Comparison of ENCODE assay signal across 12 mouse cellular contexts in the genomic region with DNA sequence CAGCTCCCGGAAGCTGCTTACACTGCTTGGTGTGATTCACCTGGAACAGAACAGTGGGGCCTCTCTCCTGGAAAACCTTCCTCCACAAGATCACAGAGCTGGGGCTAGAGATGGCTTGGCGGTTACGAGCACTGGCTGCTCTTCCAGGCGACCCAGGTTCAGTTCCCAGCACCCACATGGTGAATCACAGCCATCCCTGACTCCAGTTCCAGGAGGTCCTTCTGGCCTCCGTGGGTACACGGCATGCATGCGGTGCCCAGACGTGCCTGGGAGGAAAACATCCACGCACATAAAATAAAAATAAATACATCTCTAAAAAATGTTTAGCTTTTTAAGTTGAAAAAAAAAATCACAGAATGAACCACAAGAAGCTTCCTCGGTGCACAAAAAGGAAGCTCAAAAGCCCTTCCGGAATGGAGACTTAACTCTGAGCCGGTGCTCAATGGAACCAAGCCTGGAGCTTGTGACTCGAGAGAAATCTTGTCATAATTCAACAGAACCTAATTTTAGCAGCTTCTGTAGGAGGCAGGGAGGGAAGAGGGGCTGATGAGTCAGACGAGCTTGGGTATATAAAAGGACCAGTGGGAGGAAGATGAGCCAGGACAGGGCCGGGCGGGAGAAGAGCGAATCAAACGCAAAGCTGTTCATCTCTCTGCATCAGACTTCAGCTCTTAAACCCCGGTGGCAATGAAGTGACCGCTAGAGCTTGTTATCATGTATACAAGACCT. TPM values are rescaled to one million over a fixed set of nuclear protein-coding genes. Genes with fewer than 3 reads are reported as not detected.
DNase-seq lines count a peak whose midpoint lies in the region; ATAC-seq and TF ChIP-seq lines count a peak whose summit lies in the region.
"Had no signal": no experiment of that assay in that cellular context is flagged by ENCODE, and none has a peak within 500 bp of the region (broad histone marks: within the 10 kb centered on the region; RNA-seq: fewer than 3 reads in every experiment).

No protein-coding gene starts in this region.

- no peaks in the 10 kb centered on the region for H3K27me3 ChIP-seq in lung, postnatal 0 days (replicated peaks; ENCODE audit: insufficient read depth, low read length)
- H3K27me3 ChIP-seq in intestine, embryonic 16.5 days (replicated peaks; ENCODE audit: control insufficient read depth, insufficient read depth, low read length) = no peaks in the 10 kb centered on the region
- H3K27me3 ChIP-seq: hindbrain, embryonic 12.5 days had no signal

- no peak overlapping the region for H3K4me2 ChIP-seq in lung, postnatal 0 days (replicated peaks; ENCODE audit: low read depth, low read length)
- H3K4me2 ChIP-seq in intestine, embryonic 16.5 days (ENCODE audit: low read depth, low read length) = no peak overlapping the region
- H3K4me2 ChIP-seq: hindbrain, embryonic 12.5 days had no signal

- no peak for DNase-seq in lung, postnatal 0 days (ENCODE audit: low spot score)
- no peak for DNase-seq in lung, adult 18-20 months
- DNase-seq in frontal cortex, adult 2 months (ENCODE audit: extremely low spot score in 1 of 2, low spot score in 1 of 2) = peak; percentile 88 to 90
- peak; percentile 71 to 82 for DNase-seq in left cerebral cortex, adult 18-20 months (ENCODE audit: low spot score in 2 of 2)
- DNase-seq in telencephalon, adult 2 months (ENCODE audit: low read depth, low spot score) = peak; percentile 97
- DNase-seq in kidney, postnatal 10 days = no peak
- DNase-seq: lung, postnatal 4 days had no signal

- no peak for TF ChIP-seq CTCF in lung, postnatal 0 days (IDR thresholded peaks at IDR 0.05)

- no peak overlapping the region for H3K27ac ChIP-seq in lung, postnatal 0 days (ENCODE audit: low read length)
- H3K27ac ChIP-seq in intestine, embryonic 16.5 days (ENCODE audit: low read length) = no peak overlapping the region
- H3K27ac ChIP-seq: hindbrain, embryonic 12.5 days had no signal

- H3K9me3 ChIP-seq in lung, postnatal 0 days (ENCODE audit: low read length) = no peaks in the 10 kb centered on the region
- H3K9me3 ChIP-seq in intestine, embryonic 16.5 days (ENCODE audit: control insufficient read depth, low read length) = no peaks in the 10 kb centered on the region
- H3K9me3 ChIP-seq: G1E; hindbrain, embryonic 12.5 days had no signal

- H3K4me1 ChIP-seq in lung, postnatal 0 days (ENCODE audit: insufficient read depth, low read depth, low read length) = no peaks in the 10 kb centered on the region
- no peaks in the 10 kb centered on the region for H3K4me1 ChIP-seq in intestine, embryonic 16.5 days (ENCODE audit: control insufficient read depth, insufficient read depth, low read length)
- H3K4me1 ChIP-seq: hindbrain, embryonic 12.5 days had no signal

- ATAC-seq in lung, postnatal 0 days = 0 out of 2 replicates have a peak, but pooled peaks have one; percentile 19
- no peak for ATAC-seq in intestine, embryonic 16.5 days

- TF ChIP-seq EP300 in lung, postnatal 0 days (IDR thresholded peaks at IDR 0.05) = no peak

- H3K9ac ChIP-seq in lung, postnatal 0 days (replicated peaks; ENCODE audit: low read depth) = no peak overlapping the region
- no peak overlapping the region for H3K9ac ChIP-seq in intestine, embryonic 16.5 days (ENCODE audit: low read depth, low read length)
- H3K9ac ChIP-seq: hindbrain, embryonic 12.5 days had no signal

- no peak overlapping the region for H3K4me3 ChIP-seq in lung, postnatal 0 days (ENCODE audit: low read depth, low read length)
- no peak overlapping the region for H3K4me3 ChIP-seq in intestine, embryonic 16.5 days (ENCODE audit: low read length)
- H3K4me3 ChIP-seq: erythroblast, embryonic 14.5 days; hindbrain, embryonic 12.5 days had no signal

- no peaks in the 10 kb centered on the region for H3K36me3 ChIP-seq in lung, postnatal 0 days (ENCODE audit: insufficient read depth, low read length)
- H3K36me3 ChIP-seq in intestine, embryonic 16.5 days (ENCODE audit: control insufficient read depth, insufficient read depth, low read length) = no peaks in the 10 kb centered on the region
- H3K36me3 ChIP-seq: G1E; hindbrain, embryonic 12.5 days had no signal

- 73% methylated on average over 20 of the region's 20 CpGs for WGBS in lung, postnatal 0 days
- 78% methylated on average over 20 of the region's 20 CpGs for WGBS in intestine, embryonic 16.5 days

RNA-seq across cellular contexts. Expression of a gene that starts 35.4 kb away (rescaled TPM):
- polyA plus RNA-seq in lung, postnatal 0 days (2015; fragmentation: Nextera tagmentation; extraction: Ambion mirVana) = not detected in 2 replicates
- 2.0 and 2.6 TPM in 2 replicates for polyA plus RNA-seq in frontal cortex, adult 2 months (2012; rRNA removed)
- total RNA-seq in left cerebral cortex, adult 18-20 months (2021) = 1 to 10 TPM; 2.5 to 2.9 TPM
- not detected in 2 replicates for polyA plus RNA-seq in intestine, embryonic 16.5 days (2015; fragmentation: Nextera tagmentation; extraction: Ambion mirVana)
- total RNA-seq: G1E had no signal
- polyA plus RNA-seq: erythroblast, embryonic 14.5 days; G1E; hindbrain, embryonic 12.5 days; limb, embryonic 11.5 days had no signal

Comparison
In these comparisons a context has a peak if more than half of its experiments do, and no peak if none do; other contexts are left out.
1. DNase-seq: peak in frontal cortex, adult 2 months (2 of 2), left cerebral cortex, adult 18-20 months (2 of 2) and telencephalon, adult 2 months (single experiment); none in lung, postnatal 0 days (single experiment), lung, adult 18-20 months (0 of 2) and kidney, postnatal 10 days (single experiment).